Mouse (Mus musculus) pancreas, adult 10 weeks (tissue): ENCODE results near the gene Rbm25. TPM values are rescaled to one million over a fixed set of nuclear protein-coding genes. Genes with fewer than 3 reads are reported as not detected.

Experiments used
- polyA plus RNA-seq: library from polyadenylated mRNA; stranded (reverse); fragments of 350-450 nt; fragmentation: Illumina TruSeq; extraction: RNeasy Lipid Tissue Mini Kit (QIAGEN cat#74804); gene quantifications from one replicate; pipeline ENCODE4 v1.2.3, GENCODE M21; 2015; ENCODE audit warnings: low read depth, low replicate concordance; ENCODE audit not compliant: insufficient read depth

Rbm25 gene
- 28.3 TPM for polyA plus RNA-seq

DNA sequence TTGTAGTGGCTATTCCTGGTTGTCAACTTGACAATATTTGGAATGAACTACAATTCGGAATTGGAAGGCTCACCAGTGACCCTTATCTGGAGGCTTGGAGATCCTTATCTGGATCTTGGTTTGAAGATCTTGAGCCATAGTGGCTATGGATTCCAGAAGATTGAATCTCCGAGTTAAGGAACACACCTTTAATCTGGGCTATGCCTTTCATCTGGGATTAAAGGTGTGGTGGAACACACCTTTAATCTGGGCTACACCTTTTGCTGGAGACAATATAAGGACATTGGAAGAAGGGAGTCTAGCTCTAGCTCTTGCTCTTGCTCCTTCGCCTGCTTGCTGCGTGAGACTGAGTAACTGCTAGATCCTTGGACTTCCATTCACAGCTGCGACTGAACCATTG lies at the start of gene Rbm25:
Gene Rbm25, plus strand, starts transcription at position 301 of the 400 bp plus-strand sequence.

DNA sequence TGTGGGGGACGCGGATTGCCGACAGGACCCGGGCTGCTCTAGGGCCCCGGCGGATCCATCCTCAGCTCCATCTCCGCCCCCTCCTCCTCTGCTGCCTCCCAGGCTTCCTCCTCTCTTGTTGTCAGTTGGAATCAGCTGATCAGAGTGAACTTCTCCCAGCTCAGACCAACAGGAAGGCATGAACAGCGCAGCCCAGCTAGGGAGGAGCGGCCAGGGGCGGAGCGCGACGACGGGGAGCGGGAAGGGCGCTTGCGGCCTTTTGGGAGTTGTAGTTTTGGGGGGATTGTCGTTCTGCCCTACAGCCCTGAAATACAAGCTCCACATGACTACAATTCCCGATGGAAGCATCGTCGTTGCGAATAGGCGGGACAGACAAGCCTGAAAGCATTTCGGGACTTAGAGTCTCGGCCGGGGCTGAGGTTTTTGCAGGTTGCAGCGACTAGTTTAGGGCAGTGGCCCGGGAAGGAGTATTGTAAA lies 34.0 kb upstream of the Rbm25 start, which contains the start of gene Zfyve1:
Gene Zfyve1, minus strand, starts transcription at position 198 of the 477 bp plus-strand sequence.

GRCm38 (mm10) chr12:83687934-83688315 lies 56.9 kb downstream of the Rbm25 start, which contains the start of gene Psen1:
TSS of gene Psen1 (plus strand) at chr12:83688152.

Other genes starting within 250 kb of the Rbm25 start
- 0.96 TPM for gene Dpf3, start 143.5 kb upstream of the Rbm25 start, polyA plus RNA-seq
- gene Dcaf4, start 110.8 kb upstream of the Rbm25 start, polyA plus RNA-seq = 4.6 TPM
- gene Zfyve1, start 34.0 kb upstream of the Rbm25 start, polyA plus RNA-seq = 8.1 TPM
- gene Psen1, start 56.9 kb downstream of the Rbm25 start, polyA plus RNA-seq = 11.1 TPM
- 2.1 TPM for gene Papln, start 132.4 kb downstream of the Rbm25 start, polyA plus RNA-seq